Mouse (Mus musculus) stomach, embryonic 15.5 days (tissue): ENCODE data around the gene Galnt7. TPM values are rescaled to one million over a fixed set of nuclear protein-coding genes. Genes with fewer than 3 reads are reported as not detected.

ENCODE experiments used
- ATAC-seq: fragments of 200-750 bp; cut with Nextera tagmentation; 2 replicates; pipeline ENCODE4 v1.8.0; 2017; ENCODE audit warnings: low read depth, moderate number of reproducible peaks, moderate TSS enrichment; ENCODE audit not compliant: insufficient read depth, low FRiP score
- H3K27ac ChIP-seq: fragments of 300-500 bp; sonication (generic); 2 replicates; pipeline ENCODE4 v1.5.1; 2015; ENCODE audit warnings: mild to moderate bottlenecking, inconsistent platforms
- H3K27me3 ChIP-seq: fragments of 300-500 bp; sonication (generic); replicated peaks from 2 replicates; pipeline ENCODE4 v1.6.1; 2015; ENCODE audit warnings: inconsistent platforms
- H3K36me3 ChIP-seq: fragments of 300-500 bp; sonication (generic); 2 replicates; pipeline ENCODE4 v1.6.1; 2015; ENCODE audit warnings: inconsistent platforms
- H3K4me1 ChIP-seq: fragments of 300-500 bp; sonication (generic); 2 replicates; pipeline ENCODE4 v1.6.1; 2015; ENCODE audit warnings: inconsistent platforms
- H3K4me2 ChIP-seq: fragments of 300-500 bp; sonication (generic); 2 replicates; pipeline ENCODE4 v1.6.1; 2015; ENCODE audit warnings: mild to moderate bottlenecking, inconsistent platforms
- H3K4me3 ChIP-seq: fragments of 300-500 bp; sonication (generic); replicated peaks from 2 replicates; pipeline ENCODE4 v1.5.1; 2015; ENCODE audit warnings: inconsistent platforms
- H3K9ac ChIP-seq: fragments of 300-500 bp; sonication (generic); 2 replicates; pipeline ENCODE4 v1.6.1; 2015; ENCODE audit warnings: inconsistent platforms
- H3K9me3 ChIP-seq: fragments of 300-500 bp; sonication (generic); 2 replicates; pipeline ENCODE4 v1.6.1; 2016; ENCODE audit warnings: inconsistent platforms
- WGBS: fragments of 180-500 bp; shearing (Covaris S2); methylation state at CpG from one replicate; pipeline ENCODE4 v1.1.7; 2015; 5-methylcytosine and 5-hydroxymethylcytosine counted together
- polyA plus RNA-seq: library from polyadenylated mRNA; unstranded; fragments of >200 nt; fragmentation: Nextera tagmentation; extraction: Ambion mirVana; gene quantifications from 2 replicates; pipeline ENCODE4 v1.2.1, GENCODE M21; 2015

Galnt7 gene
- polyA plus RNA-seq, 1 experiment from 2014 or later = 32.1 TPM

- ATAC-seq = peak; percentile 33
- Histone ChIP-seq H3K4me1 (no peaks in the 10 kb centered on the region), H3K4me2 (peak overlapping the region; percentile 50), H3K9me3 (no peaks in the 10 kb centered on the region), H3K9ac (peak overlapping the region; percentile 40), H3K36me3 (no peaks in the 10 kb centered on the region), H3K27ac (peak overlapping the region; percentile 96), H3K27me3 (no peaks in the 10 kb centered on the region), H3K4me3 (peak overlapping the region; percentile 86)
- WGBS = under 1% methylated on average over 54 of the region's 54 CpGs
These were observed 166.1 kb downstream of the Galnt7 start for GRCm38 (mm10) chr8:57486491-57487440.

- Histone ChIP-seq H3K4me2 (no peak overlapping the region), H3K36me3 (no peaks in the 10 kb centered on the region), H3K9ac (no peak overlapping the region), H3K27me3 (no peaks in the 10 kb centered on the region), H3K9me3 (no peaks in the 10 kb centered on the region), H3K27ac (no peak overlapping the region), H3K4me1 (no peaks in the 10 kb centered on the region), H3K4me3 (no peak overlapping the region)
- ATAC-seq = no peak
- WGBS = 67% methylated on average over 4 of the region's 4 CpGs
These were observed 172.2 kb downstream of the Galnt7 start for GRCm38 (mm10) chr8:57480606-57481005.

- no peak overlapping the region for H3K4me3 ChIP-seq
- no peak for ATAC-seq
- H3K4me2 ChIP-seq = no peak overlapping the region
- no peak overlapping the region for H3K9ac ChIP-seq
- no peaks in the 10 kb centered on the region for H3K4me1 ChIP-seq
- H3K27me3 ChIP-seq = no peaks in the 10 kb centered on the region
- no peak overlapping the region for H3K27ac ChIP-seq
- WGBS = 86% methylated on average over 8 of the region's 8 CpGs
- no peaks in the 10 kb centered on the region for H3K36me3 ChIP-seq
- no peaks in the 10 kb centered on the region for H3K9me3 ChIP-seq
These were observed 173.1 kb downstream of the Galnt7 start for GRCm38 (mm10) chr8:57479700-57480099.

- no peak overlapping the region for H3K4me2 ChIP-seq
- ATAC-seq = no peak
- no peak overlapping the region for H3K27ac ChIP-seq
- no peaks in the 10 kb centered on the region for H3K9me3 ChIP-seq
- no peaks in the 10 kb centered on the region for H3K27me3 ChIP-seq
- H3K9ac ChIP-seq = no peak overlapping the region
- no peaks in the 10 kb centered on the region for H3K4me1 ChIP-seq
- no peak overlapping the region for H3K4me3 ChIP-seq
- WGBS = 46% methylated on average over 3 of the region's 3 CpGs
- H3K36me3 ChIP-seq = no peaks in the 10 kb centered on the region
These were observed 174.4 kb downstream of the Galnt7 start for GRCm38 (mm10) chr8:57478406-57478805.

Other genes starting within 250 kb of the Galnt7 start
- 0.53 and 0.79 TPM in 2 replicates for gene Scrg1, start 197.1 kb downstream of the Galnt7 start, polyA plus RNA-seq
- 36.9 and 37.4 TPM in 2 replicates for gene Sap30, start 165.2 kb downstream of the Galnt7 start, polyA plus RNA-seq
- gene Hmgb2, start 141.1 kb downstream of the Galnt7 start, polyA plus RNA-seq = 312 and 353 TPM in 2 replicates